Mouse (Mus musculus) embryonic fibroblast, embryonic 13.5 days (primary cell): ENCODE measurements around the gene Cdc45. TPM values are rescaled to one million over a fixed set of nuclear protein-coding genes. Genes with fewer than 3 reads are reported as not detected.

Experiments
- H3K27ac ChIP-seq: 2 replicates; pipeline ENCODE4 v1.5.1; 2012; ENCODE audit warnings: low read length, control low read depth, inconsistent platforms; ENCODE audit not compliant: insufficient read depth
- H3K4me1 ChIP-seq: 2 replicates; pipeline ENCODE4 v1.6.1; 2011; ENCODE audit warnings: low read length; ENCODE audit not compliant: control insufficient read depth, insufficient read depth
- H3K4me3 ChIP-seq: 2 replicates; pipeline ENCODE4 v1.5.1; 2011; ENCODE audit warnings: mild to moderate bottlenecking, control low read depth, low read length; ENCODE audit not compliant: insufficient read depth
- CTCF ChIP-seq: IDR thresholded peaks from 2 replicates; pipeline ENCODE4 v1.5.1; 2011; ENCODE audit warnings: mild to moderate bottlenecking, control low read depth, low read length, moderate library complexity, borderline replicate concordance; ENCODE audit not compliant: insufficient read depth
- POLR2A ChIP-seq: IDR thresholded peaks from 2 replicates; pipeline ENCODE4 v1.6.1; 2011; ENCODE audit warnings: low read depth, mild to moderate bottlenecking, control low read depth, low read length, moderate library complexity
- polyA plus RNA-seq: library from polyadenylated mRNA; stranded (reverse); fragments of >200 nt; gene quantifications from 2 replicates; pipeline ENCODE4 v1.2.4, GENCODE M21; 2011; ENCODE audit warnings: low read depth; ENCODE audit not compliant: missing spikeins, insufficient read length

Cdc45 gene
- polyA plus RNA-seq, 1 experiment = 20.3 TPM

DNA sequence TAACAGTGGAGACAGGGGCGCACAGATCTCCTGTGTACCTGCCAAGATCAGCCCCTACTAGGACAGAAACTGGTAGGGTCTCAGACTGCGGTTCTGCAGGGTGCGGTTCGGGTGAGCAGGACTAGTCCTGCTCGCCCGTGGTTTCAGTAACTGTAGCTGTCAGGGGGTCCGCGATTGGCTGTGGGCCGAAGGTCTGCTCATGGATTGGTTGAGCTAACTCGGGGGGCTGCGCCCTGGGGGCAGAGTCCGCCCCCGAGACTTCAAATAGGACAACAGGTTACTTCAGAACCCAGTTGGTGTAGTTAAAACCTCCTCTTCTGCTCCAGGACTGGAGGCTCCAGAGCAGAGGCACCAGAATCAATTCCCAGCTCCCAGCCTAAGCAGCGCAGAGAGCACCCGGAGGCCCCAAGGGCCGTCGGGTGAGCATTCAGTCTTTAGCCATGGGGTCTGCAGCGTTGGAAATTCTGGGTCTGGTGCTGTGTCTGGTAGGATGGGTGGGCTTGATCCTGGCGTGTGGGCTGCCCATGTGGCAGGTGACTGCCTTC, 35.2 kb downstream of the Cdc45 start, which contains the start of gene Cldn5:
Cldn5 (plus strand) TSS at position 292 of the 545 bp plus-strand sequence.
- H3K27ac ChIP-seq = no peak within 1 kb of the TSS
- H3K4me3 ChIP-seq = no peak within 1 kb of the TSS
- TF ChIP-seq POLR2A (no peak), CTCF (no peak)
- H3K4me1 ChIP-seq = no peaks in the 10 kb centered on the region

DNA sequence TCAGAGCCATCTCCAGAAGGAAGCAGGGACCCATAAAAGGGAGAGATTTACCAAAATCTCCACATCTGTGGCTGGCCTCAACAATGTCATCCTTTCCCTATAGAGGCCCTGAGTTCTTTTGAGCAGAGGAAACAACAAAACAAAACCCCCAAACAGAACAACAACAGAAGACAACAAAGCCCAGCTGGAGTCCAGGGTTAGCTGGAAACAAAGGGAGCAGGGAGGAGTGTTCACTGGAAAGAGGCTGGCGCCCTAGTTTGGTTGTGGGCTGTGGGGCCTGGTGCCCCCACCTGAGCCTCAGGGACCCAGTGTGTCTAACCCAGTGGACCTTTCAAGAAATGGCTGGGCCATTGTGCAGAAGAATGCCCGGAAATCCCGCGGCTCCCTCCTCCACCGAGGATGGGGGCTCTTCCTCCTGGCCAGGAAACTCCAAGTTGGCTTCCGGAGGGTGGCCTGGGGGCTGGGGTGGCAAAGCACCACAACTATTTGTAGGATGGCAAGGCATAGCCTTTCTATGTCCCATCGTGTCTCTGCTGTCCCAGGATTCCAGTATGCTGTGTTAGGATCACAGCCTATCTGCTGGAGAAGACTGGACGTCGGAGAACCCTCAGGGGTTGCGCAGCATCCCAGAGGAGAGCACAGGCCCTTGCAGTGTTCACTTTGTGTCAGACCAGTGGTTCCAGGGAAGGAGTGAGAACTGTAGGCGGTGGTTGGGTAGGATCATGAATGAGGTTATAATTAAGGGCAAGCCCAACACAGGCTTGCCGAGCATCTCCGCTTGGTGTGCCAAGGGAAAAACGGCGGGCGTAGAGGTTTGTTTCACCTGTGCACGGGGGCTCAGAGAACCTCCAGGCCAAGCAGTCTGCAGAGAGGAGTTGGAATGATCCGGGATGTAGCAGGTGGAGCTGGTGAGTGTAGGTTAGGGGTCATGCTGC, 35.9 kb downstream of the Cdc45 start:
- no peak for TF ChIP-seq POLR2A
- no peak for TF ChIP-seq CTCF
- Histone ChIP-seq H3K27ac (no peak overlapping the region), H3K4me1 (no peaks in the 10 kb centered on the region), H3K4me3 (no peak overlapping the region)

DNA sequence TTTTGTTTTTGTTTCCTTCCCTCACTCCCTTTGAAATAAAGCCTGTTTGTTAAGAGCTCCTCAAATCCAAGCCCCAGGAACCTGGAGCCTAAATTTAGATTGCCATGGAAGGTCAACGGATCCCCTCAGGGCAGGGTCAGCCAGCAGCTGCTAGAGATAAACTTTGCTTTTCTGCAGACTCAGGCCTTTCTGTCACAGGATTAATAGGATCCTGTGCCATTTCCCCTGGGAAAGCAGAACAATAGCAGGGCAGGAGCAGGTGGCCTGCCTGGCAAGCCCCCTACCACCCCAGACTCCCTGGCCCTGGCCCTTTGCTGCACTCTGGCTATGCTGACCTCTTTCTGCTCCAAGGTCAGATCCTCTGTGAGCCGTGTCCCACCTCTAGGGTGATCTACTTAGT, 37.9 kb downstream of the Cdc45 start:
- H3K4me3 ChIP-seq = no peak overlapping the region
- TF ChIP-seq CTCF (no peak), POLR2A (no peak)
- no peak overlapping the region for H3K27ac ChIP-seq
- no peaks in the 10 kb centered on the region for H3K4me1 ChIP-seq

DNA sequence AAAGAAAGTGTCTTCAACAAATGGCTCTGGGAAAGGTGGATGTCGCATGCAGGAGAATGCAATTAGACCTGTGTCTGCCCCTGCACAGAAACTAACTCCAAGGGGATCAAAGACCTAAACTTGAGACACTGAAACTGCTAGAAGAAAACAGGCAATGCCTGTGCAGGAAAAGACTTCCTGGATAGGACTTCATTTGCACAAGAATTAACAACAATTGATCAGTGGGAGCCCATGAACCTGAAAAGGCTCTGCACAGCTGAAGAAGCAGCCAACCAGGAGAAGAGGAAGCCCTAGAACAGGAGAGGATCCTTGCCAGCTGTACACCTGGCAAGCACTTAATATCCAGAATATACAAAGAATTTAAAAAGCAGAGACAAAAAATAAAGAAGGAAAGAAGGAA, 42.3 kb downstream of the Cdc45 start:
- TF ChIP-seq POLR2A (no peak), CTCF (no peak)
- H3K27ac ChIP-seq = no peak overlapping the region
- no peaks in the 10 kb centered on the region for H3K4me1 ChIP-seq
- H3K4me3 ChIP-seq = no peak overlapping the region

DNA sequence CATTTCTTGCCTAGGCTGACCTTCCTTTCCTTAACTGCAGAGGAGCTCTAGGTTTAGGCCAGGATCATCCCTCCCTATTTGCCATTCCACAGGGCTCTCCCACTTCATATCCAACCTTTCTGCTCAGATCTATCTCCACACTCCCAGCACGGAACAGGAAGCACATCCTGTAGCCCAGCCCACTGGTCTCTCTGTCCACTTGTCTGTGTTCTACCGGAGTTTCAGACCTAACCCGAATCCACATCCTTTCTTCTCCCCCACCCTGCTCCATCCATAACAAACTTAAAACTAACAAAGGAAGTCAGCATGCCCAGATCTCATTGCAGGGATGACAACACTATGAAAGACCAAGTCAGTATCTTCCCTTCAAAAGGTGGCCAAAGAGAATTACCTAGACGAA, 45.4 kb downstream of the Cdc45 start:
- Histone ChIP-seq H3K4me1 (no peaks in the 10 kb centered on the region), H3K4me3 (no peak overlapping the region), H3K27ac (no peak overlapping the region)
- TF ChIP-seq POLR2A = no peak
- TF ChIP-seq CTCF = no peak

DNA sequence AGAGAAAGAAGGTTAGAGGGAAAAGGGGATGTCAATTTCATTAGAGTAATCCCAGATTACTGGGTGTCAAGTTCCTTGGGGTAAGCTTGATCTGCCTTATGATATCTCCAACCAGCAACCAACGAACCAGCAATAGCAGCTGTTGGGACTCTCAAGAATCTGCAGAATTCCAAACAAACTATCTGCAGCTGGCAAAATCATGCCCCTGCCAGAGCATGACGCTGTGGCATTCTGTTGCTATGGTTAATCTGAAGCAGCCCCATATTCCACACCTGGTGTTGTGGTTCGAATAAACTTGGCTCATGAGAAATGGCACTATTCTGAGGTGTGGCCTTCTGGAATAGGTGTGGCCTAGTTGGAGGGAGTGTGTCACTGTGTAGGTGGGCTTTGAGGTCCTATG, 48.8 kb downstream of the Cdc45 start:
- no peak overlapping the region for H3K27ac ChIP-seq
- TF ChIP-seq POLR2A (no peak), CTCF (no peak)
- no peaks in the 10 kb centered on the region for H3K4me1 ChIP-seq
- H3K4me3 ChIP-seq = no peak overlapping the region

DNA sequence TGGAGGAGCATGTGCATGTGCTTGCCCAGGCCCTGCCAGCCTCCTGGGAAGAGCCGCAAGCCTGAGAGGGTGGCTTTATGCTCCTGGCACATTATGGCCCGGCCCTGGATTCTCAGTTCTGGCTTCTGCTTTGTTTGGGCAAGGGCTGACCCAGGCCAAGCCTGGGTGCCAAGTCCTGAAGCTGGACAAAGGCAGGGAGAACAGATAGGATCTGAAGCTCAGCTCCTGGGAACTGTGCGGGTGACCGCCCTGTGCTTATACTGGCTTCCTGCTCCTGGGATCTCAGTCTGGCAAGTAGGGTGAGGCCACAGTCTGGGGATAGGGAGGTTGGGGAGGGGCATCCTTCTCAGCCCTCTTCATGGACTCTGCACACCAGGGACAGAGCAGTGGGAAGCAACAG, 50.1 kb downstream of the Cdc45 start:
- no peak overlapping the region for H3K4me3 ChIP-seq
- TF ChIP-seq POLR2A (no peak), CTCF (no peak)

DNA sequence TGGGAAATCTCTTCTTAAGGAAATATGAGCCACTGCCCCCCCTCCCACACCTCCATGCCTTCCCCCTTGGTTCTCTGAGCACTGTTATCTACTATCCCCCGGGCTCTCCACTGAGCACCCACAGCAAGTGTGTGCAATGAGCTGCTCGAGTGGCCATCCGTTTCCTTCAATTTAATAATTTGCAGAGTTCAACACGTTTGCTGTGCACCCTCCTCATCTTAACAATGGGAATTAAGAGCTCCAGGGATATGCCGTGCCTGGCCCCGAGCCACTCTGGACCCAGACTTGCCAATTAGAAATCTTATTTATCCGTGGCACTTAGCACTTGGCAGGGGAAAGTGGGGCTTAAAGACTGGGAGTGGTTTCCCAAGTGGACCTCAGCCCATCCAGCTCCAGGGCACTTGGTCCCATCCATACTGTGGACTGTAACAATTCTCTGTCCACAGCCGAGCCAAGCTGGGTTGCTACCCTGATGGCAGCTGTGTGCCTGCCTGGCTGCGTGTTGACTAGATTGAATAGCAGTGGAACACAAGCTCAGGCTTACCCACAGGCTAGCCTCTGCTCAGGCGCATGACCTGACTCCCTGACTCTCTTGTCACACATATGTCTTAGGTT, 59.8 kb downstream of the Cdc45 start:
- Histone ChIP-seq H3K4me3 (no peak overlapping the region), H3K4me1 (no peaks in the 10 kb centered on the region), H3K27ac (no peak overlapping the region)
- no peak for TF ChIP-seq POLR2A
- no peak for TF ChIP-seq CTCF

More for the DNA sequence above, 50.1 kb downstream of the Cdc45 start:
- Histone ChIP-seq H3K27ac (no peak overlapping the region), H3K4me1 (no peaks in the 10 kb centered on the region)

DNA sequence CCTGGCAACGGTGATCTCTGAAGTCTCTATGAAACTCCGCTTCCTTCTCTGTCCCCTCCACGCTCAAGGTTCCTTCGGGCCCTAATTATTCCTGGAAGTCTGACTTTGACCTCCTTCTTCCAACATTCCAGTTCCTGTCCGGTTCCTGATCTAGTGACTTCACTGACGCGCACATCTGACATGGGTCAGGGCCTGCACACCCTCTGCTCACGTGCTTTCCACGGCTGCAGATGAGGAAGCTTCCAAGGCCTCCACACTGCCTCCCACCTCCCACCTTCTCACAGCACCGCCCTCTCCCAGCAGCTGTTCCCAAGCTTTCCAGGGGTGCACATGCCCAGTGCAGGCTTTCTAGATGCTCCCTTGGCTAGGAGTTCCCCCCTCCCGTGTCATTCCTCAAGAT, 60.7 kb downstream of the Cdc45 start:
- TF ChIP-seq POLR2A (no peak), CTCF (no peak)
- Histone ChIP-seq H3K27ac (no peak overlapping the region), H3K4me3 (no peak overlapping the region), H3K4me1 (no peaks in the 10 kb centered on the region)
